Mouse (Mus musculus): Measurements from ENCODE around the gene Arnt2.

The Arnt2 gene

DNA sequence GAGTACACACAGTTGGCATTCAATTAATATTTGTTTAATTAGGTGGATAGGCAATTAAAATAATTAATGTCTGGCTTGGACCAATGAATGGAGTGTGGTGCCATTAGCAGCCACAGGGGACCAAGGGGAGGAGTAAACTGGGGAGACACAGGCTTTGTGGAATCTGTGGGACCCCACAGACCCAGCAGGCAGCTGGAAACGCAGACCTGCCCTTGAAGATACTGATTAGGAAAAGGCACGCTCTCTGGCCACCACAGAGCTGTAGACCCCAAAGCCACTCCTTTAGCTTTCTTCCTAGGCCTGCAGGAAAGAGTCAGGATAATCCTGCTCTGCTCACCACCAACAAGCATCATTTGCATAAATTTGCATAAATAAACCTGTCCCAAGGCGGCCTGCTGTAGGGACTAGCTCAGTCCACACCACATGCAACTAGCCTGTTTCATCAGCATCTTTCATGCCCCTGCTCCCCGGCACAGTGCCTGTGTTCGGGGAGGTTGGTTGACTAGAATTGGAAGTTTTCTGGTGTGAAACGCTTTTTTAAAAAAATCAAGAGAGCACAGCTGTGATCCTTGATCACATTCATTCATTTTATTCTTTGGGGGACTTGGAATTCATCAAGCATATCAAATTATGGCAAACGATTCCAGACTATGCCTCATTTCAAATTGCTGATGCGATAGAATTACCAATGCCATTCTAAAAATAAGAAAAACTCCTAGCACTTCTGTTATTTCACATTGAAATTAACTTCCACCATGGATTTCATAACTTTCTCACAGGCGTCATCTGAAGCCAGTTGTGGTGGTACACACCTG is 8.1 kb downstream of the Arnt2 start:
- no peak for DNase-seq (ENCODE audit: low read depth, low spot score)

DNA sequence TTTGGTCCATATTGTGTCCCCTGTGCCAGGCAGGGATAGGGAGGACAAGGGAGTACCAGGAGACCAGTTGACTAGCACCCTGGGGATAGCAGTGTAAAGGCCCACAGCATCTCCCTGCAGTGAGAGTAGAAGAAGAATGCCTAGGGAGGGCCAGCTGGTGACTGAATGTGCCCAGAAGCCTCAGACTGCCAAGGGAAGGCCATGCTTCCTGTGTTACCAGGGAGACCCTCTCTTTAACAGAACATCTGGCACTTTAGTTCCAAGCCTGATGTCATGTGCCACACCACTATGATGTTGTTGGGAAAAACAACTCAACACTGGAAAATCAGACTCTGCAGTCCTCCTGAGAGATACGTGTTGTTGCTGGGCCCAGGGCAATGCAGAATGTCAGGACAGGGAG is 12.7 kb downstream of the Arnt2 start:
- no peak for DNase-seq (ENCODE audit: low read depth, low spot score)

DNA sequence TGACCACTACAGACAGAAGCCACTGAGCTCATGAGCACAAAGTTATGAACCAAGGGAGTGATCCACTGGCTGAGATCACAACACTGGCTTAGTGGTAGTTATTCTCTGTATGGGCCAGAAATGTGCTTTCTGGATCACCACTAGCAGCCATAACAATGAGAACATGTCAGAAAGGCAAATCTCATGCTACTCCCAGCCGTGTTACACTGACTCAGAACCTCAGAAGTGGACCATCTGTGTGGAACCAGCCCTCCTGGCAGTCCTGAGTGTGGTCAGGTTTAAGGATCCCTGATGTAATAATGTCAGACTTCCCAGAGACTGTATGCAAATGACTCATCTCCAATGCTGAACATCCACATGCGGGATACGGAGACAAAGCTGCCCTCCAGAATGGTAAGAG is 13.4 kb downstream of the Arnt2 start:
- DNase-seq (ENCODE audit: low read depth, low spot score) = peak; percentile 56

DNA sequence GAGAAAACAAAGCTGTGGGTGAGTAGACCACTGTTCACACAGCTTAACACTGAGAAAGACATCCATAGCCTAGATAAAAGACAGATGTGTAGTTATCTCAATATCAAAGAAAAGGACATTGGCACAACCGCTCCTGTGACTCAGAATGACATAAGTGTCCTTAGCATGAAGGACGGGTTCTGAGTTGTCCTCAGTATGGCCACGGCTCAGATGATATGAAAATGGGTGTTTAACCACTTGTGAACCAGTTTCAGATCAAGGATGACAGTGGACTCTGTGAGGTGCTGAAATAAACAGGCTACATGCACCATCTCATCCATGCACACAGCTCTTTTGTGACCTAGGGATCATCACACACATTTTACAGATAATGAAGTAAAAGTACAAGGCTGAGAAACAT is 22.1 kb downstream of the Arnt2 start:
- DNase-seq (ENCODE audit: low read depth, low spot score) = no peak

DNA sequence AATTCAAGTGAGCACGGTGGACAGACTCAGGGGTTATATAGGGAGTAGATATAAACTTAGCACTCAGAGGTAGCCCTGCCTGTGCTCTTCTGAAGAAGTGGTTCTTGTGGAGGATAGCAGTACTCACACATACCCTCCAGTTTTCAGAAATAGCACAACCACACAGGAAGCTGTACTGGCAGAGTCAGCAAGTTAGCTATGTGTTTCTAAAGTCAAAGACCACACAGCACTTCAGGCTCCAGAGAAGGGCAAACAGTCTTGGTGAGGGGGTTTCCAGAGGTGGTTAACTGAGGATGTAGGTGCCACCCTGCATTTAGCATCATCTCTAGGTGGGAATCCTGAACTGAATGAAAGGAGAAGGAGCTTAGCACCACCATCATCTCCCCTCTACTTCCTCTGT is 23.5 kb downstream of the Arnt2 start:
- no peak for DNase-seq (ENCODE audit: low read depth, low spot score)

DNA sequence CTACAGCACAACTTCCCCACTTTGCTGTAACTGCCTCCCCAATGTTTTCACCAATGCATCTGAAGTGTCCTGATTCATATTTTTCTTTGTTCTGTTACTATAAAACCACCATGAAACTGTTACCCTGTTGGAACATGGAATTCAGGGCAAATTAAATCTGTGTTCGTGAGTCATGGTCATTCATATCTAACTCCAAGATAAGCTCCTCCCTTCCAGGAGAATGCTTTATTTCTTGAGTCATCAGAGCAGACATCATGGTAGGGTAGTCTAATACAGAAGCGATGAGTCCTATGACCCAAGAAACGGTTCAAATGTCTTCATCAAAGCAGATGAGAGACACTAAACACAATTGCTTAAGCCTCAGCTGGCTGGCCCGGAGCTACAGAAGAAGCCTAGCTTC is 25.2 kb downstream of the Arnt2 start:
- peak; percentile 31 for DNase-seq (ENCODE audit: low read depth, low spot score)

DNA sequence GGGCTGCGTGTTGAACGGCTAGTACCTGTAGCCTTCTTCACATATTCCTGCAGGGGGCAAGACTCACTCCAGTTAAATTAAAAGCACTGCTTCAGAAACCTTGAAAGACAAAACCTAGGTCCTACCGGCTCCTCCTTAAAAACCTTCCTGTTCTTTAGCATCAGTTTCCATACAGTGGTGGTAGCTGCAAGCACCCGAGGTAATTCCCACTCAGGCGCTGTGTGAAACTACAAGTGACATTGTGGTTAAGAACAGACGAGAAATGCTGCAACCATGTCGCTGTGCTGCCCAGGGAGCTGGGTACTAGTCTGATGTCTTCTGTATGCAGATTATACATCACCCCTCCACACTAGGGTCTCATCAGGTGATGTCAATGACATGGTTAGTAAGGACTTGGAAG is 25.9 kb downstream of the Arnt2 start:
- no peak for DNase-seq (ENCODE audit: low read depth, low spot score)

DNA sequence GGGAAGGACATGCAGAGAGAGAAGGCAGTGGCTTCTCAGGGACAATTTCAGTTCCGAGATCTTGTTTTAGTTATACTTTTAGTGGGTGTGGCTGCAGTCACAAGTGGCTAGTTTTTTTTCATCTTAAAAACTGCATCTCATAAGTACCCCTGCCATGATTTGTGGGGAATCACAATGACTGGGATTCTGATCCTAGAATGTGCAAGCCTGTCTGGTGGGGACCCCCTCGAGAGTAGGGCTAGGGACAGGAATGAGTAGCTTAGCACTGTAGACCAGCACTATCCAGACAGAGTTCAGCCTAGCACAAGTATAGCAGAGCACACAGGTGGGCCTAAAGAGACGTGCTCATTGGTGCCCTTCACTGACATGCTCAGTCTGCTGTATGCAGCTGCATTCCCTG is 27.6 kb downstream of the Arnt2 start:
- no peak for DNase-seq (ENCODE audit: low read depth, low spot score)

DNA sequence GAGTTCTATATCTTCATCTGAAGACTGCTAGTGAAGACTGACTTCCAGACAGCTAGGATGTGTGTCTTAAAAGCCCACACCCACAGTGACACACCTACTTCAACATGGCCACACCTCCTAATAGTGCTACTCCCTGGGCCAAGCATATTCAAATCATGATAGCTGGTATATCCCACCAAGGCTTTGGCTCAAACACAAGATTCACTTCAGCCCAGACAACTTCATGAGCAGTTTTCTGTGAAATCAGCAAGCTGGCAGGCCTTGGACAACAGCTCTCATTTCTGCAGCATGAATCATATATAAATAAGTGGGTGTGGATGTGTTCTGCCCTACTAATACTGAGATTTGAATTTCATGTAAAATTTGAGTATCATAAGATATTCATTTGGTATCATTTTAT is 29.2 kb downstream of the Arnt2 start:
- DNase-seq (ENCODE audit: low read depth, low spot score) = peak; percentile 88

DNA sequence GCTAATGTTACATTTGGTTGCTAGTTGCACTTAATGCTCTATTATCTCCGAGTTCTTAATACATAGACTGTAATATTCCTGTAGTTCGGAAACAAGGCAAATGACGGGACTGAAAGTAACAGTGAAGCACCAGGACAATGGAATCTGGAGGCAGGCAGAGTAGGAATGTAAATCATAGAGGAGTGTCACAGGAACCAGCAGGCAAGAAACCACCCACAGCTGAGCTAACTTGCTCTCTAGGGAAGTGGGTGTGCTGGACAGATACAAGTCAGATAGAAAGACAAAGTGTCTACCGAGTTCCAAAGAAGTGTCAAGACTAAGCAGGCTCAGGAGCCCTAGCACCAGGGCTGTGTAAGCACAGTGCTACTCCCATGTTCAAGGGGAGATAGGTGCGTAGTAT is 32.6 kb downstream of the Arnt2 start:
- no peak for DNase-seq (ENCODE audit: low read depth, low spot score)

DNA sequence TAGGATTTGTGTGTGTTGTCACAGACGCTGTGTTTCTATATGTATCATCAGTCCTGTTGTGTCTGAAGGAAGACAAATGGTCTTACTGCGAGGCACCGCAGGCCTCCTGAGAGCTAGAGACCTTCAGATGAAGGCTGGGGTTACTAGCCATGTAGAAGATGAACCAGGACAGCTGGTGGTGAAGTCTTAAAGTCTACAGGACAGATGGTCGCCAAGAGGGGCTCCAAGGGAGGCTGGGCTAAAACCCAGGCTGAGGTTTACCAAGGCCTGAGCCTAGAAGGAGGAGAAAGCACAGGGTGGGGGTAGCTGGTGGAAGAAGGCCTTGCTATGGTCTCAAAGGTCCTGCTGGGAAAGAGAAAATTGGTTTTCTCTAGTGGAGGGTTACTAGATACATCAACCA is 36.3 kb downstream of the Arnt2 start:
- DNase-seq (ENCODE audit: low read depth, low spot score) = no peak

DNA sequence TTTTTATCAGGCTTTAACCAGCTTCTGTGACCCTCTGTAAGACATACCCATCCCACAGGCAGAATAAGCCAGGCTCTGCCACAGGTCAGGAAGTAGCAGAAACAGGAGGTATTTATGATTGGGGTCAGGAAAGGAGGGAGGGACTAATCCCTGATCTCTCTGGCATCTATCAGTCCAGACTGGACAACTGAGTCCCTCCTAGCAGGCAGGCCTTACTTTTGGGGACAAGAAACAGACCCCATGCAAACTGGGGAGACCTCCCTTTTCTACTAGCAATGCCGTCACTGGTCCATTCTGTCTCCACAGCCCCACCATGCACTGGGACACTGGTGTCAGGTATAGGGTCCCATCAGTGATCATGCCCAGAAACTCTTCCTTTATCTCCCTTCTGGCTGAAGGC is 37.1 kb downstream of the Arnt2 start:
- DNase-seq (ENCODE audit: low read depth, low spot score) = no peak

DNA sequence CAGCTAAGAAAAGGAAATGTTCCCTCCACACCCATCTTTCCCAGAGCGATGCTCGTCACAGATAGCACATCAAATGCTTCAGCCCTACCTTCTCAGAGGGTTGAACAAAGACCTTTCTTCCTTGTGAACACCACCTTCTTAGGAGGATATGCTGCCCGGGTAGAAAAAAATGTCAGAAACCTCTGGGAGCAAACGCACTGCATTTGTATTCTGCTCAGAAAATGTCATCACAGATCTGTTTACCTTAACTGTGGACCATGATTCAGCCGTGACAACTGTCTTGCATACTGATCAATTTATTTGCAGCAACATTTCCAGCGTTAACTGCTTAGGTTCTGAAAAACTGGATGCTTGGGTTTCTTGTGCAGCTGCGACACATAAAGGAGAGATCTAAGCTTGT is 37.7 kb downstream of the Arnt2 start:
- DNase-seq (ENCODE audit: low read depth, low spot score) = no peak

DNA sequence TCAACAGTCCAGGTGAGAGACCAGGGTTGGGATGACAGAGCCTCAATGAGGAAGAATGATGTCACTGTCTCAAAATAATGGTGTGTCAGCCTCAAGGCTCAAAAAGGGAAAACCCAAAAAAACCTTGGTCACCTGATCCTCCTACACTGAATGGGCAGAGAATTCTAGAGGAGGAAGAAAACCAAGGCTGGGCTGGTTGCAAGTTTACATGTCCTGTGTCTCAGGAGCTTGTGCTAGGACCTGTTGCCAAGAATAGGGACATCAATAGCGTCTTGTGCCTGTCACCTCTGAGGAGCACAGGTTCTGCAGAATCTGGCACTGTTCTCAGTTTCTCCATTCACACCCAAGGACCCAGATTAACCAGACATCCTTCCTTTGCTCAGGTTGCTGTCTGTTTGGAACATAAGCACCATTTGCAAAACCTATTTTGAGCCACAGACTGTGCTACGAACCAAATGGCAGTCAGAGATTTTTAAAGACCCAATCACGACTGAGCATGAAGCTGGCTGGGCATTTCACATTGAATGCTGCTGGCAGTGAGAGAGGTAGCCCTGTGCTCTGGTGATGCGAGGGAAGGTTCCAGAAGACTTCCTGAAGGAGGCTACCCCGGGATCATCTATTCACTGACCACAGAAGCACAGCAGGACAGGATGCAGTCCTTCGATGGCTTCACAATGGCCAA is 38.9 kb downstream of the Arnt2 start:
- DNase-seq (ENCODE audit: low read depth, low spot score) = no peak

DNA sequence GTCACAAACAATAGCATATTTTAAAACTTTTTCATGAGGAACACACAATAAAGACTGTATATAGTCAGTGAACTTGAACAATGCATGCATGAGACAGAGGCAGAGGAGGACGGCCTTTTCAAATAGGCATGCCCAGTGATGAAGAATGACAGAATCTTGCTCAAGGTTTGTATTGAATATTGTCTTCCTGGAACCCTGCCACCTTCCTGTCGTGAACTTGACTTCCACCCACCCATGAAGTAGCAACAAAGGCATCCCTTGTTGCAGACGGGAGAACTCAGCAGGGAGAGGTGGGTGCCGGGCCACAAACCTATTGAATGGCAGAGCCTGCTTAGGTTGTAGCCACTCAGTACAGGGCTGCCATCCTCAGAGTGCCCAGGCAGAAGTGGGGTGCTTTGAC is 43.7 kb downstream of the Arnt2 start:
- DNase-seq (ENCODE audit: low read depth, low spot score) = no peak

DNA sequence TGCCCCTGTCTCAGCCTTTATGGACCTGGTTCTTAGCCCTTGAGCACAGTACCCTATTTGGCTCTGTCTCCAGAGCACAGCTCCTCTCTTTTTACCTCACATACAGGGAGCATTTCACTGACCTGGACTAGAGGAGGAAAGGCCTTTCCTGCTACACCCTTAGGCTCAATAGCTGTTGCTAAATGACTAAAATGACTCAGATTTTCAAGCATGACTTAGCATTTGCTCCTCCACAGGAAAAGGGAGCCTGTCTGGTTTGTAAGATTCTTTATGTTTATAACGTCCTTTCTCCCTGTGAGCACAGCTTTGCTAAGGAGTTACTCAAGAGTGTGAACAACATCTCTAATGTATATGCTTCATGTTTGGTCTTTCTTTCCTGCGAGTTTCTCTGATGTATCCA is 47.3 kb downstream of the Arnt2 start:
- peak; percentile 57 for DNase-seq (ENCODE audit: low read depth, low spot score)

DNA sequence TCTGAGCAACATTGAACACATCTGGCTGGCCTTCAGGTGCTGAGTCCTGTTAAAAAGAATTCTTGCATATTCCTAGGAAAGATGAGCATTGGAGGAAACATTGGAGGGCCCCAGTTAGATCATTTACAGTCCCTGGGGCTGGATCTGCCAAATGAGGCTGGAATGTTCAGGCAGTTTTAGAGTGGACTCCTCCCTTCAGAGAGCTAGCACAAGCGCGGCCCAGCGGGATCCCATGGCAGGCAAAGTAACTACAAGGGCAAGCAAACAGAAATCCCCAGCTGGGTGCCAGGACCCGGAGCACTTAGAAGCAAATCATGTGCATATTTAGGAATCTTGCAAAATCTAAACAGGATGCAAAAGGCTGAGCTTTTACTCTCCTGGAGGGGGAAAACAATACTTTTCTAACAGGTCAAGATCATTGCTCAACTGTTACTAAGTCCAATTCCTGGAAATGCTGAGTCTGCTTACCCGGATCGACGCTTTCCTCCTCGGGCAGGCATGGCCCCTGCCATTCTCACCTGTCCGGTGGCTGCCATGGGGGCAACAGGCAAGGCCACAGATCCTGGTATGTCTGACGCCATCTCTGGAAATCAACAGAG is 48.8 kb downstream of the Arnt2 start:
- DNase-seq (ENCODE audit: low read depth, low spot score) = no peak

DNA sequence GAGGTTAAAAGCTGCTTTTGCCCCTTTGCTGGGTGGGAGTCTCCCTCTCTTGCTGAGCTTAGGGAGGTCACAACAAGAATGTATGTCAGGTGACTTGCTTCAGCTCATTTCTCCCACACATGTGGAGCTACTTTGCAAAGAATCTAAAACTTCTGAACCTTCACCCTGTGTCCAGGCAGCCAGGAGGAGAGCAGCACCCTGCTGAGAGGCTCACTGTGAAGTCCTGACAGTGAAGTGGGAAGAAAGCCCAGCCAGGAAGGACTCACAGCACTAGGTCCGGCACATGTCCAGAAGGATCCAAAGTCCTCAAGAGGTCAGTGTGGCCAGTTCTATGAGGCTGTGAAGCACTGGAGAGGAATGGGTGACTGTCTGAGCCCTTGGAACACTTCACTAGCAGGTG is 51.5 kb downstream of the Arnt2 start:
- DNase-seq (ENCODE audit: low read depth, low spot score) = peak; percentile 48

DNA sequence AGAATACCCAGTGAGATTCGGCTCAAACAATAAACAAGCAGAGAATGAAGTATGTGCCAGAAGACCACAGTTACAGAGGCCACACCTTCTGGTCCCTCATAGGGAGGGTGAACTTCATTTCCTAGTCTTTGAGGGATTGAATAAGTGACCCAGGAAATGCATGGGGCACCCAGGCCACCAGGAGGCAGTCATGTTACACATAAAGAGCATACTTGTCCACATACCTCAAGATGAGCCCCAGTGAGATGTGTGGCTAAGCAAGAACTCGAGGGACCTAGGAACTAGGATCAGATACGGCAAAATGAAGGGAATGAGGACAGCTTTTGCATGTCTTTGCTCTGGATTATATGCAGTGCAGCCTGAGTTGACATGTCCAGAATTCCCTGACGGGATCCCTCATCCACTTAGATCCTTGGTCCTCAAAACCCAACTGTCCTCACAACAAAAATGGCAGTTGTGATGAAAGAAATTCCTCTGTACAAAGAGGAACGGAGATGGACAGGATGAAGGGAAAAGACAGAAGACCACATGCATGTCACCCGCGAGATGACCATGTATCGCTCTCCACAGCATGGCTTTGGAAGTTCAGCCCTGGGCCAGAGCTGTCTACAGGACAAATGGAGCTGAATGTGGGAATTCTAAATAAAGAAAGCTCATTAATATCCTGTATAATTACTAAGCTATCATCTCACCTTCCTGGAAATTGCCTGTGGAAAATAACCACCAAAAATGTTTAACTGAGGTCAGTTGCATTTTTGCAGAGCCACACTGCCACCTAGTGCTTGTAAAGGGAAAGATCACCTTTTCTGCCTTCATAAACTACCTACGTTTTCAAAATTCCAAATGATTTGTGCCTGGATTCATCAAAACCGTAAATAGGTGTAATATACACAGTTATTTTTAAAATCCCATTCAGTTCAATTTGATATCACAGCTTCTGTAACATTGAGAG is 54.1 kb downstream of the Arnt2 start:
- peak; percentile 85 for DNase-seq (ENCODE audit: low read depth, low spot score)

DNA sequence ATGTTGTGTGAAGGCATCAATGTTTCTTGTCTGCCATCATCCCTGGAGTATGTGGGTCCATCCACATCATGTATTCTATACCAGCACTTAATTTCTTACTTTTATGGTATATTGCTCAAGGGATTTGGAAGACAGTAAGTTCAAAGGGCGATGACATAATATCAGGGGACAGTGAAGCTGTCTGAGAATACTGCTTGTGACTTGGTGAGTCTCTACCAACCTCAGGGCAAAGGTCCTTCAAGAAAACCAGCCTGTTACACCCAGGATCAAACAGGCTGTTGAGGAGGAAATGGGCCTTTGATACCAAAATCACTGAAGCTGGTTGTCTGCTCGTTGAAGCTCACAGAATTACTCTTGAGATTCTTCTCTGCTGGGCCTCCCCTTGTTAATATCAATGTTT is 55.1 kb downstream of the Arnt2 start:
- no peak for DNase-seq (ENCODE audit: low read depth, low spot score)

DNA sequence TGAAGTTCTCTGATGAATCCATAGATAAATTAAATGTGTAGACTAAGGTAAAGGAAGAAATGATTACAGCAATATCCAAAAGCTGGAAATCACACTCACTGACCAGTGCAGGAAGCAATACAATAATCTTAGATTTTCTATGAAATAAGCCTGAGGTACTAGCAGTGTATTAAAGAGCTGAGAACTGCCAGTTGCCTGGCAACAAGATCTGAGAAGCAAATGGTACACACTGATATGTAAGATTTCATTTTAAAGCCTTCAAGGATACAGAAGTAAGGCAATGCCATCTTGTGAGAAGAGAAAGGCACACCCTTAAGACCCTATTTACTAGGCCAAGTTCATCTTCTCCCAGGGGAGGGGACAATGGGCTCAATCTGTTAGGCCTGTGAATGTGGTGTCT is 59.4 kb downstream of the Arnt2 start:
- DNase-seq (ENCODE audit: low read depth, low spot score) = no peak

DNA sequence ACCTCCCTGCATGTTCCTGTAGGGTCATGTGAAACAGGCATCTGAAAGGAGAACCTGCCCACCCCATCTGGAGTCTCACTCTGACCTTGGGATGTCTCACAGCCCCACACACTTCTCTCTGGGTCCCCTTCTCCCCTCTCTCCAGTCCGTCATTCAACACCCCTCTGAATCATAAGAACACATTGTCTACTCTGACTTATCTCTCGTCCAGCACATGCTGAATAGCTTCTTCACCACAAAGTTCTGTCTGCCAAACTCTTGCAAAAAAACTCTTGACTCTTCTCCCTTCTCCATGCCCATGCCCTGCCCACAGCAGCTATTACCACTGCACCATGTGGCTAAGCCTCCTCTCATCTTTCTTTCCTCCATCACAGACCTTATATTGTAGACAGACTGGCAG is 60.0 kb downstream of the Arnt2 start:
- peak; percentile 51 for DNase-seq (ENCODE audit: low read depth, low spot score)
